Mouse (Mus musculus) neural tube, embryonic 15.5 days (tissue): ENCODE results near the gene A530032D15Rik. TPM values are rescaled to one million over a fixed set of nuclear protein-coding genes. Genes with fewer than 3 reads are reported as not detected.
"Not testable (repeated sequence)": the region's sequence is repeated elsewhere in the genome, so short reads cannot be mapped to it uniquely, and the experiment has no call there.

ENCODE experiments used
- ATAC-seq: fragments of 200-750 bp; cut with Nextera tagmentation; 2 replicates; pipeline ENCODE4 v1.8.0; 2017; ENCODE audit warnings: mild to moderate bottlenecking, moderate TSS enrichment, moderate library complexity; ENCODE audit not compliant: low FRiP score
- H3K27ac ChIP-seq: fragments of 300-500 bp; sonication (generic); replicated peaks from 2 replicates; pipeline ENCODE4 v1.5.1; 2015; ENCODE audit warnings: mild to moderate bottlenecking, inconsistent platforms
- H3K27me3 ChIP-seq: fragments of 300-500 bp; sonication (generic); replicated peaks from 2 replicates; pipeline ENCODE4 v1.6.1; 2015; ENCODE audit warnings: inconsistent platforms
- H3K36me3 ChIP-seq: fragments of 300-500 bp; sonication (generic); 2 replicates; pipeline ENCODE4 v1.6.1; 2015; ENCODE audit warnings: inconsistent platforms
- H3K4me1 ChIP-seq: fragments of 300-500 bp; sonication (generic); 2 replicates; pipeline ENCODE4 v1.6.1; 2015; ENCODE audit warnings: inconsistent platforms
- H3K4me2 ChIP-seq: fragments of 300-500 bp; sonication (generic); 2 replicates; pipeline ENCODE4 v1.6.1; 2015; ENCODE audit warnings: inconsistent platforms, mild to moderate bottlenecking, moderate library complexity
- H3K4me3 ChIP-seq: fragments of 300-500 bp; sonication (generic); replicated peaks from 2 replicates; pipeline ENCODE4 v1.5.1; 2015; ENCODE audit warnings: mild to moderate bottlenecking, inconsistent platforms
- H3K9ac ChIP-seq: fragments of 300-500 bp; sonication (generic); replicated peaks from 2 replicates; pipeline ENCODE4 v1.6.1; 2015; ENCODE audit warnings: mild to moderate bottlenecking, inconsistent platforms
- H3K9me3 ChIP-seq: fragments of 300-500 bp; sonication (generic); replicated peaks from 2 replicates; pipeline ENCODE4 v1.6.1; 2016; ENCODE audit warnings: inconsistent platforms
- WGBS: fragments of 180-500 bp; shearing (Covaris S2); methylation state at CpG from one replicate; pipeline ENCODE4 v1.1.7; 2015; ENCODE audit warnings: mixed read lengths; 5-methylcytosine and 5-hydroxymethylcytosine counted together
- polyA plus RNA-seq: library from polyadenylated mRNA; unstranded; fragments of >200 nt; fragmentation: Nextera tagmentation; extraction: Ambion mirVana; gene quantifications from 2 replicates; pipeline ENCODE4 v1.2.1, GENCODE M21; 2015

A530032D15Rik gene
- polyA plus RNA-seq, 1 experiment from 2014 or later: not detected

GRCm38 (mm10) chr1:85033616-85034015 is 76.0 kb downstream of the A530032D15Rik start:
- not testable (repeated sequence) for H3K4me1 ChIP-seq, H3K4me2 ChIP-seq, ATAC-seq, H3K4me3 ChIP-seq, H3K27me3 ChIP-seq, H3K36me3 ChIP-seq, H3K9me3 ChIP-seq, H3K9ac ChIP-seq, H3K27ac ChIP-seq
- 92% methylated on average over 5 of the region's 6 CpGs for WGBS

Other genes with a start within 250 kb of the A530032D15Rik start
- gene Slc16a14, start 174.7 kb downstream of the A530032D15Rik start, polyA plus RNA-seq: 10.4 and 11.0 TPM in 2 replicates
- not detected in 2 replicates for gene Gm10553, start 9.7 kb downstream of the A530032D15Rik start, polyA plus RNA-seq
- 0.37 TPM in 1 of 2 replicates, not detected in the other for gene C130026I21Rik, start 160.7 kb upstream of the A530032D15Rik start, polyA plus RNA-seq